Mouse (Mus musculus) CH12.LX (cell line): ENCODE results near the gene Gm49387.

Experiments
- CTCF ChIP-seq, 2 experiments: IDR thresholded peaks in 1 of 2; conservative IDR thresholded peaks in 1 of 2; 2 replicates each; pipeline ENCODE4 v1.5.1; 2011 to 2012; ENCODE audit warnings: low read depth in 2 of 2, low read length in 2 of 2, improper control_type of control experiment in 1 of 2, inconsistent platforms in 1 of 2, mild to moderate bottlenecking in 1 of 2, moderate library complexity in 1 of 2
- ELF1 ChIP-seq: IDR thresholded peaks from 2 replicates; pipeline ENCODE4 v1.6.1; 2014; ENCODE audit warnings: low read depth, mild to moderate bottlenecking, inconsistent platforms, low read length, improper control_type of control experiment
- EP300 ChIP-seq: IDR thresholded peaks from 2 replicates; pipeline ENCODE4 v1.6.1; 2011; ENCODE audit warnings: low read length, improper control_type of control experiment
- IRF4 ChIP-seq: IDR thresholded peaks from 2 replicates; pipeline ENCODE4 v1.6.1; 2014; ENCODE audit warnings: low read depth, mild to moderate bottlenecking, inconsistent platforms, low read length, improper control_type of control experiment
- POLR2A ChIP-seq: IDR thresholded peaks from 2 replicates; pipeline ENCODE4 v1.6.1; 2011; ENCODE audit warnings: low read depth, mild to moderate bottlenecking, improper control_type of control experiment, low read length

DNA sequence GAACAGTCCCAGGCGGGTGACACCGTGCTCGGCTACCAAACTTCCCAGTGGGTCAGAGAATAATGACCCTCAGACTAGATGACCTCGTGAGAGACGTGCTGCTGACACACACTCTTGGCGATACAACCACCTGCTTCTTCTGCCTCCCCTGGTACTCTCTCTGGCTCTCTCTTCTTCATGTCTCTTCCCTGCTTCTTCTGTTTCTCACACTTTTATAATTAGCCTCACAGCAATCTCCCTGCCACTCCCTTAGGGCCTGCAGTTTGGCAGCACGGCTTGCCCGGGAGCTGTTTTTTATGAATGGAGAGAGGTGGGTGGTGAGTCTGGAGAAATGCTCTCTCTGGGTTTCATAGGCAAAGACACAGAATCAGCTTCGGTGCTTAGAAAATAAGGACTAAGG is 64.8 kb downstream of the Gm49387 start:
- TF ChIP-seq EP300 (no peak), ELF1 (no peak), POLR2A (no peak), IRF4 (no peak), CTCF (conservative IDR thresholded peaks at IDR 0.05 in 1 of 2, IDR thresholded peaks at IDR 0.05 in 1 of 2; ENCODE audit: low read depth in 2 of 2, low read length in 2 of 2) (no peak)
